ENCODE assay signal across 7 mouse cellular contexts in the genomic region with DNA sequence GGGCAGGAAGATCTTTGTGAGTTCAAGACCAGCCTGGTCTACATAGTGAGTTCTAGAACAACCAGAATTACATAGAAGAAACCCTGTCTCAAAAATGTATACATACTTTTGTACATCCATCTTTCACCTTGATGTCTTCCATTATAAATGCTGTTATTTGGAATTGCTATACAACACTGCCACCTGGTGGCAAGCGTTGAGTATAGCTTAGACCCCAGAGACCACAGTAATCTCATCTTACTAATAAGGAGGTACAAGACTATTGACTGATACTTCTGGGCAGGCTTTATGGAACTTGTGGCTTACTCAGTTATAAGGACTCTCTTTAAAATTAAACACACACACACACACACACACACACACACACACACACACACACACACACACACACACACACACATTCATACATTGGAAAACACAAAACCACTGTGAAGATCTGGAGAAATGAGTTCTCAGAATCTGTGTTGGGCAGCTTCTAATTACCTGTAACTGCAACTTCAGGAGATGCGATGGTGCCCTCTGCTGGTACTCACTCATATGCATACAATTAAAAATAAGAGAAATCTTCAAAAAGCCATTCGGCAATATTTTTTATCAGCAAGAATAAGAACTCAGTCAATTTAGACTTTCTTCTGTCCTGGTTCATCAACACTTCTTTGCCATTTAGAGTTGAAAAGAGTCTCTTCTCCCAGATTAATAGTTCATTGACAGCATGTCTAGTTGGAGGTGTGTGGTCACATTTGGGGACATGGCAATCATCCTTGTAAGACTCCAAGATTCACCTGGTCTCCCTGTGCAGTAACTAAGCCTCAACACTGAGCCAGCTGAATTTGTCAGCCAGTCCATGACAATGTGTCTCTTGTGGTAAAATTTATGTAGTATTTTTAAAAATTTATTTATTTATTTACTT. TPM values are rescaled to one million over a fixed set of nuclear protein-coding genes. Genes with fewer than 3 reads are reported as not detected.
DNase-seq lines count a peak whose midpoint lies in the region; TF ChIP-seq lines count a peak whose summit lies in the region.

No protein-coding gene starts in this region.

- no peak overlapping the region for H3K27ac ChIP-seq in CH12.LX (ENCODE audit: insufficient read depth, low read depth)

- H3K4me2 ChIP-seq in CH12.LX (ENCODE audit: insufficient read depth, low read depth, poor library complexity, severe bottlenecking): peak overlapping the region; percentile 54

- dilution Hi-C loops in CH12.LX (cut with MboI; ENCODE audit: extremely low pct_ligation_motif_present, extremely low pct_unique_long_range_greater_than_20kb, low sequenced_read_pairs): no loop called here

- no peak overlapping the region for H3K4me3 ChIP-seq in CH12.LX (replicated peaks in 1 of 3; ENCODE audit: low read depth in 2 of 3, low read length in 2 of 3, poor library complexity in 1 of 3)

- intact Hi-C loops in gastrocnemius, postnatal 14 days (cut with DNase I; ENCODE audit: low total_unique reads): loop anchor here (5.0 kb wide), 2 partner anchors 311 to 396 kb away; no protein-coding TSS in a partner anchor

- H3K9ac ChIP-seq in CH12.LX (ENCODE audit: insufficient read depth, low read depth): no peak overlapping the region

- H3K27me3 ChIP-seq in CH12.LX (replicated peaks): no peaks in the 10 kb centered on the region

- peak in 1 of 2 experiments; percentile 88; a peak in 2 of 4 replicates for TF ChIP-seq CTCF in CH12.LX (conservative IDR thresholded peaks at IDR 0.05 in 1 of 2, IDR thresholded peaks at IDR 0.05 in 1 of 2; ENCODE audit: low read depth in 2 of 2, low read length in 2 of 2)

- TF ChIP-seq POLR2A in CH12.LX (IDR thresholded peaks at IDR 0.05; ENCODE audit: low read depth, low read length): no peak

- peak; percentile 96 for TF ChIP-seq RAD21 in CH12.LX (IDR thresholded peaks at IDR 0.05; ENCODE audit: low read depth, low read length)

- no peaks in the 10 kb centered on the region for H3K36me3 ChIP-seq in CH12.LX (replicated peaks in 1 of 2; ENCODE audit: control insufficient read depth in 1 of 2, insufficient read depth in 1 of 2, low read length in 1 of 2)

- in situ Hi-C loops in CH12.LX (cut with MboI; ENCODE audit: low pct_ligation_motif_present, low pct_unique_long_range_greater_than_20kb, low sequenced_read_pairs): loop anchor here (5.0 kb wide), 2 partner anchors 246 to 401 kb away; no protein-coding TSS in a partner anchor

- H3K9me3 ChIP-seq in CH12.LX (replicated peaks; ENCODE audit: low read length): no peaks in the 10 kb centered on the region

- H3K4me1 ChIP-seq in CH12.LX (ENCODE audit: control insufficient read depth in 1 of 2, insufficient read depth in 2 of 2): peaks cover 8 to 31% of the 10 kb centered on the region in 2 experiments

- no peaks in the 10 kb centered on the region for H3K79me2 ChIP-seq in CH12.LX (replicated peaks; ENCODE audit: control insufficient read depth, extremely low read depth, insufficient read depth, poor library complexity, severe bottlenecking)

- peak; percentile 85 for DNase-seq in CH12.LX (ENCODE audit: extremely low read depth)
- DNase-seq in R1 (ENCODE audit: low read depth, low spot score): peak; percentile 79
- peak; percentile 82 to 84 for DNase-seq in cerebellum, postnatal 14 days
- peak; percentile 32 for DNase-seq in gastrocnemius, postnatal 14 days
- peak; percentile 80 for DNase-seq in kidney, postnatal 10 days
- peak; percentile 60 for DNase-seq in lung, postnatal 25 days (ENCODE audit: low spot score)
- DNase-seq in spleen, adult 12 weeks (ENCODE audit: low spot score): peak; percentile 40

- no peak for TF ChIP-seq EP300 in CH12.LX (IDR thresholded peaks at IDR 0.05; ENCODE audit: low read length)

TF ChIP-seq in CH12.LX, 34 proteins besides CTCF, POLR2A, EP300 and RAD21:
- TF ChIP-seq BHLHE40 (IDR thresholded peaks at IDR 0.05; ENCODE audit: low read depth, low read length) (no peak), ZC3H11A (IDR thresholded peaks at IDR 0.05; ENCODE audit: low read depth, low read length) (peak; percentile 73), MAZ (IDR thresholded peaks at IDR 0.05; ENCODE audit: low read depth, low read length) (no peak), RCOR1 (conservative IDR thresholded peaks at IDR 0.05; ENCODE audit: low read depth, low read length) (no peak), KAT2A (IDR thresholded peaks at IDR 0.05; ENCODE audit: insufficient replicate concordance, low read length) (no peak), SMC3 (IDR thresholded peaks at IDR 0.05; ENCODE audit: low read depth, low read length) (peak; percentile 86), ZKSCAN1 (IDR thresholded peaks at IDR 0.05; ENCODE audit: borderline replicate concordance, low read depth, low read length) (no peak), ZNF384 (IDR thresholded peaks at IDR 0.05; ENCODE audit: low read depth, low read length) (no peak), MYC (IDR thresholded peaks at IDR 0.05; ENCODE audit: low read depth, low read length) (no peak), NELFE (IDR thresholded peaks at IDR 0.05; ENCODE audit: low read depth, low read length) (no peak), NRF1 (IDR thresholded peaks at IDR 0.05; ENCODE audit: low read depth, low read length) (no peak), ZMIZ1 (IDR thresholded peaks at IDR 0.05; ENCODE audit: low read depth, low read length) (no peak), SIN3A (IDR thresholded peaks at IDR 0.05; ENCODE audit: low read length) (peak; percentile 51; the same call in 1 of the 2 replicates)

RNA-seq across cellular contexts. Expression of a gene that starts 22.9 kb away (rescaled TPM):
- total RNA-seq in CH12.LX (2012; rRNA removed) (not detected in 2 replicates), CH12.LX (2014; rRNA removed) (not detected in 2 replicates)
- polyA plus RNA-seq in CH12.LX (2012; ENCODE audit: insufficient read length, low read depth): not detected in 2 replicates
- not detected for total RNA-seq in gastrocnemius, postnatal 14 days (2021)

RNA-seq across cellular contexts. Expression of a gene that starts 42.2 kb away (rescaled TPM):
- total RNA-seq in CH12.LX (2012; rRNA removed): 5.3 and 6.3 TPM in 2 replicates
- 1.9 and 2.3 TPM in 2 replicates for total RNA-seq in CH12.LX (2014; rRNA removed)
- polyA plus RNA-seq in CH12.LX (2012; ENCODE audit: insufficient read length, low read depth): 3.2 and 4.4 TPM in 2 replicates
- total RNA-seq in gastrocnemius, postnatal 14 days (2021): 10 to 100 TPM; 35.5 to 39.6 TPM

Comparison
In these comparisons a context has a peak if more than half of its experiments do, and no peak if none do; other contexts are left out.
1. DNase-seq: peak in every context shown above with its lines; median percentile 85 in CH12.LX; 83 in cerebellum, postnatal 14 days; 80 in kidney, postnatal 10 days; 79 in R1; 60 in lung, postnatal 25 days; 40 in spleen, adult 12 weeks; 32 in gastrocnemius, postnatal 14 days.
2. RNA of a gene that starts 42.2 kb away (total RNA-seq): 35.5 to 39.6 TPM in gastrocnemius, postnatal 14 days; 1.9 to 6.3 TPM in CH12.LX; every median in the first group is over 4 times any median in the second.